Mouse (Mus musculus) testis, adult 2 months (tissue): Measurements from ENCODE around the gene Snrpf.

ENCODE experiments used
- CTCF ChIP-seq: fragments of 200-500 bp; IDR thresholded peaks from 2 replicates; pipeline ENCODE4 v1.5.1; 2012; ENCODE audit warnings: low read depth, mild to moderate bottlenecking, inconsistent platforms, low read length, moderate library complexity; ENCODE audit not compliant: control insufficient read depth, insufficient read depth, insufficient replicate concordance
- POLR2A ChIP-seq: fragments of 200-500 bp; IDR thresholded peaks from 2 replicates; pipeline ENCODE4 v1.6.1; 2012; ENCODE audit warnings: low read depth, mild to moderate bottlenecking, inconsistent platforms, low read length, moderate library complexity; ENCODE audit not compliant: control insufficient read depth

DNA sequence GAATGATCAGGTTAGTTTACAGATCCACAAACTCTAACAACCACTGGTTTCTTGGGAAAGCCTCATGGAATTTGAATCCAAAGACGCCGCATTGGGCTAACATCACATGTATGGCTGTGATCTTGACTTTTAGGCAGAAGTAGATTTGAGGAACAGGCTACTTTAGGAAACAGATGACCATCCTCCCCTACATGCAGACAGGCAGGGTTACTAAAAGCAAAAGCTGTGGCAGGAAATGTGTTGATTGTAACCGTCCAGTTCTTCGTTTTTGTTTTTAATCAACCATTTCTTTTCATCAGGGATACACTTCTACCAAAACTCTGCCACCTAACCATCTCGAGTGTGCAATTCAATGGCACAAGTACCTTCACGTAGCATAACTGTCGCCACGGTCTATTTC is 13.5 kb downstream of the Snrpf start:
- no peak for TF ChIP-seq CTCF
- no peak for TF ChIP-seq POLR2A
